Mouse (Mus musculus) small intestine, adult 2 months (tissue): Measurements from ENCODE around the gene Aifm1.

ENCODE experiments used
- CTCF ChIP-seq: fragments of 200-500 bp; IDR thresholded peaks from 2 replicates; pipeline ENCODE4 v1.5.1; 2012; ENCODE audit warnings: low read depth, mild to moderate bottlenecking, control low read depth, inconsistent platforms, low read length, moderate library complexity, mixed read lengths; ENCODE audit not compliant: insufficient replicate concordance, insufficient read length; ENCODE audit errors: extremely low read depth
- POLR2A ChIP-seq: fragments of 200-500 bp; IDR thresholded peaks from 2 replicates; pipeline ENCODE4 v1.6.1; 2012; ENCODE audit warnings: low read depth, mild to moderate bottlenecking, control low read depth, inconsistent platforms, low read length, moderate library complexity

- no peak for TF ChIP-seq CTCF
- TF ChIP-seq POLR2A = no peak
Measured at GRCm38 (mm10) chrX:48439036-48439435, 74.3 kb downstream of the Aifm1 start.
